In the genomic region with DNA sequence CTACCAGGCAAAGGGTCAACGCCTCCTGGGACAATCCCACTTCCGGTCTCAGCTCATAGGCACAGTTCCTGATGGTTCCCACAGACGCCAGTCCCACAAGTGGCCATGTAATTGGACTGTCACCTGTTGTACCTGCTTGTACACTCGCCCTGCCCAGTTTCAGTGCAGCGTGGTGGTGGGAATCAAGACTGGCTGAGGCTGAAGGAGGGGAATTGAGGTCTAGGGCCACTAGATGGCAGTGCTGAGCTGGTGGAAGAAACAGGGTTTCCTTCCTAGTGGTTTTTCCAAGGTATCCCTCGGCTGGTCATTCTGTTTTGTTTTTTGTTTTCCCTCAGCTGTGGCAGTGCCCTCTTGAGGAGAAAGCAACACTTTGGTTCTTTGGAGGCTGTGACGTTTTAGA, we compare ENCODE assay signal across 8 mouse cellular contexts. TPM values are rescaled to one million over a fixed set of nuclear protein-coding genes. Genes with fewer than 3 reads are reported as not detected.
A peak's percentile ranks its signal among the peaks of the same experiment; 100 is the strongest.
DNase-seq lines count a peak whose midpoint lies in the region; ATAC-seq lines count a peak whose summit lies in the region.

A gene (minus strand): TSS at position 150 of the 400 bp plus-strand sequence.

- H3K9ac ChIP-seq in hindbrain, embryonic 16.5 days (ENCODE audit: low read depth, low read length): no peak within 1 kb of the TSS
- no peak within 1 kb of the TSS for H3K9ac ChIP-seq in midbrain, embryonic 11.5 days (ENCODE audit: low read length)

- no peak within 1 kb of the TSS for H3K27ac ChIP-seq in hindbrain, embryonic 16.5 days (ENCODE audit: low read depth, low read length)
- H3K27ac ChIP-seq in midbrain, embryonic 11.5 days (ENCODE audit: low read depth, low read length): no peak within 1 kb of the TSS

- peaks cover 5% of the 10 kb centered on the region for H3K4me1 ChIP-seq in hindbrain, embryonic 16.5 days (ENCODE audit: control insufficient read depth, insufficient read depth, low read depth, low read length)
- no peaks in the 10 kb centered on the region; the same call in 1 of the 2 replicates for H3K4me1 ChIP-seq in midbrain, embryonic 11.5 days (ENCODE audit: control insufficient read depth, insufficient read depth, low read length)

- H3K4me3 ChIP-seq in hindbrain, embryonic 16.5 days (ENCODE audit: low read length): no peak within 1 kb of the TSS
- H3K4me3 ChIP-seq in midbrain, embryonic 11.5 days (ENCODE audit: low read depth, low read length): no peak within 1 kb of the TSS

- peak; percentile 18; the same call in 1 of the 2 replicates for ATAC-seq in hindbrain, embryonic 16.5 days
- ATAC-seq in midbrain, embryonic 11.5 days (ENCODE audit: low FRiP score): no peak
- ATAC-seq in inflammation-experienced regulatory T-cells, adult 6 months: no peak

- no peak within 1 kb of the TSS for H3K4me2 ChIP-seq in hindbrain, embryonic 16.5 days (ENCODE audit: low read length)
- no peak within 1 kb of the TSS for H3K4me2 ChIP-seq in midbrain, embryonic 11.5 days

- H3K36me3 ChIP-seq in hindbrain, embryonic 16.5 days (ENCODE audit: control insufficient read depth, insufficient read depth, low read length): no peaks in the 10 kb centered on the region
- H3K36me3 ChIP-seq in midbrain, embryonic 11.5 days (ENCODE audit: control insufficient read depth, insufficient read depth, low read length): peaks cover under 1% of the 10 kb centered on the region; the same call in 1 of the 2 replicates

- peaks cover 11% of the 10 kb centered on the region for H3K27me3 ChIP-seq in hindbrain, embryonic 16.5 days (replicated peaks; ENCODE audit: control insufficient read depth, insufficient read depth, low read length)
- no peaks in the 10 kb centered on the region for H3K27me3 ChIP-seq in midbrain, embryonic 11.5 days (ENCODE audit: control insufficient read depth, insufficient read depth, low read length)

- H3K9me3 ChIP-seq in hindbrain, embryonic 16.5 days (ENCODE audit: control insufficient read depth, low read length): no peaks in the 10 kb centered on the region
- no peaks in the 10 kb centered on the region for H3K9me3 ChIP-seq in midbrain, embryonic 11.5 days (ENCODE audit: control insufficient read depth, low read length)

- peak; percentile 83 for DNase-seq in WW6 (ENCODE audit: low read depth, low spot score)
- DNase-seq in cerebellum, adult 9-11 months: peak; percentile 80
- DNase-seq in gastrocnemius, adult 18-20 months (ENCODE audit: low spot score): peak; percentile 79
- DNase-seq in left cerebral cortex, adult 8-10 months (ENCODE audit: low spot score in 2 of 2): peak in 1 of 2 experiments; percentile 59
- peak; percentile 99 for DNase-seq in midbrain, embryonic 11.5 days (ENCODE audit: low spot score, missing footprints)
- DNase-seq in right cerebral cortex, postnatal 4 days: peak; percentile 93

- 11% methylated on average over 7 of the region's 7 CpGs for WGBS in hindbrain, embryonic 16.5 days
- 17% methylated on average over 7 of the region's 7 CpGs for WGBS in midbrain, embryonic 11.5 days

RNA-seq across cellular contexts. Expression of the gene that starts here (rescaled TPM):
- total RNA-seq in gastrocnemius, adult 18-20 months (2021): not detected
- 4.8 and 15.5 TPM in 2 replicates for polyA plus RNA-seq in hindbrain, embryonic 16.5 days (2015; fragmentation: Nextera tagmentation; extraction: Ambion mirVana)
- 100 to 1,000 TPM; 134 to 920 (median 381) TPM for total RNA-seq in left cerebral cortex, adult 8-10 months (2022)
- polyA plus RNA-seq in midbrain, embryonic 11.5 days (2014; fragmentation: Nextera tagmentation; extraction: Ambion mirVana): 0.11 TPM in 1 of 2 replicates, not detected in the other
- polyA plus RNA-seq in inflammation-experienced regulatory T-cells, adult 6 months (2017; shearing (Covaris generic)): not detected

Comparison
In these comparisons a context has a peak if more than half of its experiments do, and no peak if none do; other contexts are left out.
1. RNA of the gene that starts here (total RNA-seq): 134 to 920 TPM in left cerebral cortex, adult 8-10 months; not detected in gastrocnemius, adult 18-20 months; every median in the first group is over 100 times any median in the second.
2. Peak in DNase-seq in gastrocnemius, adult 18-20 months; RNA of the gene not detected or under 1 TPM.
3. Peak in DNase-seq in midbrain, embryonic 11.5 days; RNA of the gene not detected or under 1 TPM.